Mouse (Mus musculus): ENCODE measurements around the gene Gstt4.
"Not testable (repeated sequence)": the region's sequence is repeated elsewhere in the genome, so short reads cannot be mapped to it uniquely, and the experiment has no call there.

GRCm38 (mm10) chr10:75767756-75768155, 54.6 kb downstream of the Gstt4 start:
- not testable (repeated sequence) for TF ChIP-seq CTCF (IDR thresholded peaks at IDR 0.05; ENCODE audit: extremely low read depth, insufficient read length, insufficient replicate concordance, low read depth, low read length); POLR2A (IDR thresholded peaks at IDR 0.05; ENCODE audit: low read depth, low read length)

Data from small intestine, adult 2 months (tissue).